Mouse (Mus musculus): ENCODE data around the gene Lrrc72.

- TF ChIP-seq CTCF (IDR thresholded peaks at IDR 0.05; ENCODE audit: low read depth, low read length) (no peak), POLR2A (IDR thresholded peaks at IDR 0.05; ENCODE audit: borderline replicate concordance, low read depth, low read length) (no peak)
Observed at GRCm38 (mm10) chr12:36207072-36207799, 46.0 kb downstream of the Lrrc72 start.

All from bone marrow macrophage, adult 2 months (primary cell).